Mouse (Mus musculus) liver, embryonic 13.5 days (tissue): ENCODE results near the gene Abhd12b. TPM values are rescaled to one million over a fixed set of nuclear protein-coding genes. Genes with fewer than 3 reads are reported as not detected.

Source experiments
- ATAC-seq: fragments of 200-750 bp; cut with Nextera tagmentation; 2 replicates; pipeline ENCODE4 v1.8.0; 2017; ENCODE audit warnings: low read depth, mild to moderate bottlenecking, moderate number of reproducible peaks, moderate library complexity
- DNase-seq: peaks from one replicate; pipeline ENCODE4 v3.0.0; 2022
- H3K27ac ChIP-seq: fragments of 300-500 bp; sonication (generic); 2 replicates; pipeline ENCODE4 v1.5.1; 2015; ENCODE audit warnings: moderate library complexity, mild to moderate bottlenecking, inconsistent platforms
- H3K27me3 ChIP-seq: fragments of 300-500 bp; sonication (generic); 2 replicates; pipeline ENCODE4 v1.6.1; 2015; ENCODE audit warnings: mild to moderate bottlenecking, inconsistent platforms
- H3K36me3 ChIP-seq: fragments of 300-500 bp; sonication (generic); 2 replicates; pipeline ENCODE4 v1.6.1; 2015; ENCODE audit warnings: mild to moderate bottlenecking, inconsistent platforms
- H3K4me1 ChIP-seq: fragments of 300-500 bp; sonication (generic); replicated peaks from 2 replicates; pipeline ENCODE4 v1.6.1; 2015; ENCODE audit warnings: inconsistent platforms
- H3K4me2 ChIP-seq: fragments of 300-500 bp; sonication (generic); 2 replicates; pipeline ENCODE4 v1.6.1; 2015; ENCODE audit warnings: inconsistent platforms, mild to moderate bottlenecking, moderate library complexity
- H3K4me3 ChIP-seq: fragments of 300-500 bp; sonication (generic); replicated peaks from 2 replicates; pipeline ENCODE4 v1.5.1; 2015; ENCODE audit warnings: mild to moderate bottlenecking, inconsistent platforms
- H3K9ac ChIP-seq: fragments of 300-500 bp; sonication (generic); 2 replicates; pipeline ENCODE4 v1.6.1; 2015; ENCODE audit warnings: mild to moderate bottlenecking, inconsistent platforms
- H3K9me3 ChIP-seq: fragments of 300-500 bp; sonication (generic); replicated peaks from 2 replicates; pipeline ENCODE4 v1.6.1; 2016; ENCODE audit warnings: inconsistent platforms
- WGBS: fragments of 180-500 bp; shearing (Covaris S2); methylation state at CpG from one replicate; pipeline ENCODE4 v1.1.7; 2015; ENCODE audit not compliant: insufficient replicate concordance; 5-methylcytosine and 5-hydroxymethylcytosine counted together
- polyA plus RNA-seq: library from polyadenylated mRNA; unstranded; fragments of >200 nt; fragmentation: Nextera tagmentation; extraction: Ambion mirVana; gene quantifications from 2 replicates; pipeline ENCODE4 v1.2.1, GENCODE M21; 2015

The Abhd12b gene
- polyA plus RNA-seq, 1 experiment from 2014 or later: not detected

DNA sequence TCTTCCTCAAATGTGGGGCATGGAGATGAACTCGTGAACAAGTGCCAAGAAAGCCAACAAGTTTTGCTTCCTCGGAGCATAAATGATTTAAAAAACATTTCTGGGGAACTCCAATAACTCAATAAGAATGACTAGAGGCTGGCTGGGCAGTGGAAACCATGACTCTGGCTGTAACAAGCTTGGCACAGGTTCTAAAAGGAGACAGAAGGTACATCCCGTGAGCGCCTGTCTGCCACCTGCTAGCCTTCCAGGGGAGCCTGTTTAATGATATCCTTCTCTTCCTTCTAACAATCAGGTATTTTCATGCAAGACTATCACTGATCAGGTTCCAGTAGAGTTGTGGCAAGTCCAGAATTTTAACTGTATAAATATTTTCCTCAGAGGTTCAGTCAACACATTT is 58.6 kb downstream of the Abhd12b start:
- 72% methylated on average over 4 of the region's 4 CpGs for WGBS

GRCm38 (mm10) chr12:70213601-70214000 is 59.7 kb downstream of the Abhd12b start:
- H3K4me3 ChIP-seq: no peak overlapping the region
- 74% methylated on average over 6 of the region's 6 CpGs for WGBS
- H3K4me1 ChIP-seq: no peaks in the 10 kb centered on the region

More for the DNA sequence above, 58.6 kb downstream of the Abhd12b start:
- H3K36me3 ChIP-seq: 0 out of 2 replicates have a peak, but pooled peaks cover 5% of the 10 kb centered on the region
- no peak overlapping the region for H3K4me3 ChIP-seq
- no peak overlapping the region for H3K27ac ChIP-seq
- H3K27me3 ChIP-seq: no peaks in the 10 kb centered on the region
- no peak for ATAC-seq
- no peak overlapping the region for H3K9ac ChIP-seq
- no peaks in the 10 kb centered on the region for H3K4me1 ChIP-seq
- H3K4me2 ChIP-seq: no peak overlapping the region
- H3K9me3 ChIP-seq: no peaks in the 10 kb centered on the region
- no peak for DNase-seq

GRCm38 (mm10) chr12:70214281-70214680 is 60.3 kb downstream of the Abhd12b start:
- Histone ChIP-seq H3K27me3 (no peaks in the 10 kb centered on the region), H3K9me3 (no peaks in the 10 kb centered on the region), H3K9ac (no peak overlapping the region), H3K4me1 (no peaks in the 10 kb centered on the region), H3K36me3 (0 out of 2 replicates have a peak, but pooled peaks cover 6% of the 10 kb centered on the region), H3K4me3 (no peak overlapping the region), H3K4me2 (no peak overlapping the region), H3K27ac (no peak overlapping the region)
- DNase-seq: no peak
- 66% methylated on average over 8 of the region's 8 CpGs for WGBS
- no peak for ATAC-seq

More at GRCm38 (mm10) chr12:70213601-70214000, 59.7 kb downstream of the Abhd12b start:
- no peak overlapping the region for H3K9ac ChIP-seq
- H3K27me3 ChIP-seq: no peaks in the 10 kb centered on the region
- DNase-seq (no peak), ATAC-seq (no peak)
- no peak overlapping the region for H3K4me2 ChIP-seq
- H3K36me3 ChIP-seq: 0 out of 2 replicates have a peak, but pooled peaks cover 5% of the 10 kb centered on the region
- no peaks in the 10 kb centered on the region for H3K9me3 ChIP-seq
- no peak overlapping the region for H3K27ac ChIP-seq

GRCm38 (mm10) chr12:70216229-70216800 is 62.4 kb downstream of the Abhd12b start:
- Histone ChIP-seq H3K9me3 (no peaks in the 10 kb centered on the region), H3K36me3 (0 out of 2 replicates have a peak, but pooled peaks cover 7% of the 10 kb centered on the region), H3K27me3 (no peaks in the 10 kb centered on the region), H3K27ac (no peak overlapping the region), H3K9ac (no peak overlapping the region), H3K4me2 (no peak overlapping the region), H3K4me1 (peaks cover 3% of the 10 kb centered on the region; the same call in 1 of the 2 replicates), H3K4me3 (no peak overlapping the region)
- WGBS: 78% methylated on average over 16 of the region's 16 CpGs
- ATAC-seq: no peak
- no peak for DNase-seq

DNA sequence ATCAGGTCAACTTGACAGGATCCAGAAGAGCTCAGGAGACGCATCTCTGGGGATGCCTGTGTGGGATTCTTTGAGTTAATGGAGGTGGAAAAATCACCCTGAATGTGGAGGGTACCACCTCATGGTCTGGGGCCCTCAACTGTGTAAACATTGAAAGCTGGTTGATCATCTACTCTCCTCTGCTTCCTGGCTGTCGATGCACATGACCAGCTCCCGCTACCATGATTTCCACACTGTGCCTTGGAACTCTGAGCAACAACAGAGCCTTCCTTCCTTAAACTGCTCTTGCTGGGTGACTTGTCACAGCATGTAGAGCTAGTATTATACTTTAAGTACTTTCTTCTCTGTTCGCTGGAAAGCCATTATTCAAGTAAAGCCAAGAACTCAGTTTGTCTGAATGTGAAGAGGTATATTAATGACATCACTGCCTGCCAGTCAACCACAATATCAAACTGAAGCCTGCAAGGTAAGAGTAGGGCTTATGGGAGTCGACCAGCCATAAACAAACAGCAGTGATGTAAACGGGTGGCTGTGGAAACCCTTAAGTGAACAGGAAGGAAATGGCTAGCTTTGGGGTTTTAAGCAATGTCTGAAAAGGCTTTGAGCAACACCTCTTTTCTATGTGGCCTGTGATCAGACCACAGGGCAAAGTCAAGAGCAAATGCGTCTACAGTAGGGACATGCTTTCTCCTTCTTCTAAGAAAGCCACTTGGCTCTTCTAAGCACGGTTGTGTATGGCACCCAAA is 65.0 kb downstream of the Abhd12b start:
- 38% methylated on average over 8 of the region's 8 CpGs for WGBS
- peaks cover 7% of the 10 kb centered on the region; the same call in 1 of the 2 replicates for H3K4me1 ChIP-seq
- H3K36me3 ChIP-seq: 0 out of 2 replicates have a peak, but pooled peaks cover 7% of the 10 kb centered on the region
- H3K4me3 ChIP-seq: no peak overlapping the region
- DNase-seq (no peak), ATAC-seq (no peak)
- no peaks in the 10 kb centered on the region for H3K27me3 ChIP-seq
- no peak overlapping the region for H3K9ac ChIP-seq
- H3K9me3 ChIP-seq: no peaks in the 10 kb centered on the region
- no peak overlapping the region for H3K4me2 ChIP-seq
- no peak overlapping the region for H3K27ac ChIP-seq

GRCm38 (mm10) chr12:70221425-70221824 is 67.5 kb downstream of the Abhd12b start:
- WGBS: 64% methylated on average over 5 of the region's 5 CpGs
- Histone ChIP-seq H3K36me3 (0 out of 2 replicates have a peak, but pooled peaks cover 4% of the 10 kb centered on the region), H3K27ac (no peak overlapping the region), H3K9me3 (no peaks in the 10 kb centered on the region), H3K4me3 (no peak overlapping the region), H3K27me3 (no peaks in the 10 kb centered on the region), H3K9ac (no peak overlapping the region), H3K4me2 (no peak overlapping the region), H3K4me1 (peaks cover 17% of the 10 kb centered on the region)
- no peak for ATAC-seq
- no peak for DNase-seq

- H3K36me3 ChIP-seq: 0 out of 2 replicates have a peak, but pooled peaks cover 3% of the 10 kb centered on the region
- H3K4me2 ChIP-seq: no peak overlapping the region
- peaks cover 36% of the 10 kb centered on the region for H3K4me1 ChIP-seq
- peak overlapping the region; percentile 52 for H3K27ac ChIP-seq
- no peaks in the 10 kb centered on the region for H3K9me3 ChIP-seq
- WGBS: 61% methylated on average over 4 of the region's 4 CpGs
- DNase-seq (no peak), ATAC-seq (no peak)
- H3K9ac ChIP-seq: no peak overlapping the region
- no peak overlapping the region for H3K4me3 ChIP-seq
- no peaks in the 10 kb centered on the region for H3K27me3 ChIP-seq
These were observed 69.4 kb downstream of the Abhd12b start for GRCm38 (mm10) chr12:70223331-70223730.

DNA sequence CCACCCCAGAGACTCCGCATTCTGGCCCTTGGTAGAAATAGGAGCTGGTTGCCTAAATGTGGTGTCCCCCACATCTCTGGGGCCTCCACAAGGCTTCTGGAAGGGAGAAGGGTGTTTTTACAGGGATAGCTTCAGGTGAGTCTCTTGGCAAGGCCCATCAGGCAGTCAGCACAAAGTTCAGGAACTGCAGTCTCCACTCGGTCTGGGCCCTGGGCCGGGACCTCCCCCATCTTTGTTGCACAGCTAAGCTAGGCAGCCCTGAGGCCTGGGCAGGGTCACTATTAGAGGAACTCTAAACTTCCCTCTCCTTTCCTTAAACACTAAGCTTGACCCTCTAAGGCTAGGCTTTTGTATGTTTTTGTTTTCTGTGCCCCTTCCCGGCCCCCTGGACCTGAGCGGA is 72.7 kb downstream of the Abhd12b start:
- H3K9ac ChIP-seq: peak overlapping the region; percentile 75
- no peaks in the 10 kb centered on the region for H3K27me3 ChIP-seq
- peak overlapping the region; percentile 62 for H3K4me3 ChIP-seq
- H3K27ac ChIP-seq: peak overlapping the region; percentile 67; the same call in 1 of the 2 replicates
- no peaks in the 10 kb centered on the region for H3K36me3 ChIP-seq
- peak overlapping the region; percentile 86 for H3K4me2 ChIP-seq
- no peaks in the 10 kb centered on the region for H3K9me3 ChIP-seq
- 34% methylated on average over 5 of the region's 5 CpGs for WGBS
- DNase-seq: no peak
- no peak for ATAC-seq
- peaks cover 51% of the 10 kb centered on the region for H3K4me1 ChIP-seq

DNA sequence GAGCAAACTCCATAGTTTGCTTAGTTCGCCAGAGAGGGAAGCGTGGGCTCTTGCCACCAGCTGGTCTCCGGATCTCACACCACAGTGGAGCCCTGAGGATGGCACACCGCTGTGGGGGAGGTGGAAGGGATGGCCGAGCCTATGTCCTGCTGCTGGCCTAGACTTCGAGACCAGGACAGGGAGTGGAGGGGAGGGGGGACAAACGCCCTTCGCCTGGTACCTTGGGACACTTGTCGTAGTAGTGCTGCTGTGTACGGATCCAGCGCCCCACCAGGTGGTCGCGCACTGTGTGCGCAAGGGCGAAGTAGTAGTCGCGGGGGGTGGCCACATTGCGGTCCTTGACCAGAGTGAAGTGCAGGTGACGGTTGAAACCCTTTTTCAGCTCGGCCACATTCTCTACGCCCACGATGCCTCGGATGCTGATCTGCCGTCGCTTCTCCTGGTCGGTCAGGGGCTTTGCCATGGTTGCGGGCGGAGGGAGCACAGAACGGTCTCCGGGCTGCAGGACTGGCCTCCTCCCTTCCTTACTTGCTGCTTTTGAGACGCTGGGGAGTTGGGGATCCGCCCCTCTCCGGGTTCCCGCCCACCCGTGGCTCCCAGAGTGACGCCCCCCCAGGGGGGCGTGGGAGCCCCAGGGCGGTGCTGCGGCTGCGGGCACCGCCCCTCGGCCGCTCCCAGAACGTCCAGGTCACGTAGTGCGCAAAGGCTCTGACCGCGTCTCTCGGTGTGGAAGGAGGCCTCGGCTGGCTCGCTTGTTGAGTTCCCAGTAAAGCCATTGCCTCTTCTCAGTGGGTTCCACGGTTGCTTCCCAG is 73.4 kb downstream of the Abhd12b start:
- peak overlapping the region; percentile 62 for H3K4me3 ChIP-seq
- peak overlapping the region; percentile 86 for H3K4me2 ChIP-seq
- no peaks in the 10 kb centered on the region for H3K9me3 ChIP-seq
- H3K27me3 ChIP-seq: no peaks in the 10 kb centered on the region
- 1% methylated on average over 45 of the region's 52 CpGs for WGBS
- peak overlapping the region; percentile 67 for H3K27ac ChIP-seq
- peaks cover 58% of the 10 kb centered on the region for H3K4me1 ChIP-seq
- peak overlapping the region; percentile 75 for H3K9ac ChIP-seq
- peak; percentile 86 for DNase-seq
- H3K36me3 ChIP-seq: no peaks in the 10 kb centered on the region
- ATAC-seq: peak; percentile 96

DNA sequence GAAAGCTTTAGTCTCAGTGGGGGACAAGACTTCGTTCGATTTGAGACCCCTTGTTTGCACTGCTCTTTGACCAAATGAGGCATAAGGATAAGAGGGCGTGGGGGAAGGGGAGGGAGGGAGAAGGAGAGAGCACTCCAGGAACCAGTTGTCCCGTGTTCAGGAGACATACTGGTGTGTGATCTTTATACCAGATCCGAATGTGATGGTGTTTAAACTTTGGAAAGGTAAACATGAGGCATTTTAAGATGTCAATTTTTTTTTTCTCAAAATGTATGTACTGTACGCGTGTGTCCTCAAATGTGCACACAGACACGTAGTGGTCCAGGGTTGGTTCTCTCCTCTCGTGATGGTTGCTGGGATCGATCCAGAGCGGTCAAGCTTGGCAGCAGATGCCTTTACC is 74.2 kb downstream of the Abhd12b start:
- ATAC-seq (peak; percentile 6; the same call in 1 of the 2 replicates), DNase-seq (no peak)
- peak overlapping the region; percentile 86 for H3K4me2 ChIP-seq
- no peaks in the 10 kb centered on the region for H3K9me3 ChIP-seq
- H3K27ac ChIP-seq: peak overlapping the region; percentile 65
- no peaks in the 10 kb centered on the region for H3K27me3 ChIP-seq
- H3K4me3 ChIP-seq: peak overlapping the region; percentile 62
- H3K9ac ChIP-seq: peak overlapping the region; percentile 57
- WGBS: 59% methylated on average over 11 of the region's 11 CpGs
- H3K36me3 ChIP-seq: no peaks in the 10 kb centered on the region
- peaks cover 60% of the 10 kb centered on the region for H3K4me1 ChIP-seq

DNA sequence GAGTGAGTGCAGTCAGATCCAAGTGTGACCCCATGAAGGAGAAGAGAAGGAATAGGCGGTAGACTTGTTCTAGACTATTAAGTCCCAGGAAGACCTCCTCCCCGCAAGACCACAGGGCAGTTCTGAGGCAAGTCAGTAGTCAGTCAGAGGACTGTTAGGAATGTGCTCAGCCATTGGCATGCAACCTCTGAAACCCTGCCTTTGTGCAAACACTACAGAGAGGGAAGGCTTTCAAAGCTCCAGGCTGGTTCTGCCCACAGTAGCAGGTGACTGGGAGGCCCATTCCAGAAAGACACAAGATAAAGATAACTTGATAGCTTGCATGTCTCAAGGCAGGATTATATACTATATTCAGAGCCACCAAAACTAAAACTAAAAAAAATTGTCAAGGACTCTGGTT is 77.4 kb downstream of the Abhd12b start, which contains the start of gene Pygl:
Gene Pygl (minus strand): TSS at position 195 of the 400 bp plus-strand sequence.
- 67% methylated on average over 2 of the region's 2 CpGs for WGBS
- Histone ChIP-seq H3K9ac (peak within 1 kb of the TSS; percentile 19; the same call in 1 of the 2 replicates), H3K9me3 (no peaks in the 10 kb centered on the region), H3K4me1 (peaks cover 68% of the 10 kb centered on the region), H3K36me3 (no peaks in the 10 kb centered on the region), H3K27ac (peak within 1 kb of the TSS; percentile 29), H3K27me3 (no peaks in the 10 kb centered on the region), H3K4me3 (no peak within 1 kb of the TSS), H3K4me2 (no peak within 1 kb of the TSS)
- ATAC-seq (no peak), DNase-seq (no peak)
